Mouse (Mus musculus) c-Kit-positive CD71-negative TER-119-negative erythroid progenitor cells, embryonic 14.5 days (primary cell): ENCODE data around the gene Ciita.

Experiments
- DNase-seq: peaks from one replicate; pipeline ENCODE4 v3.0.0-alpha.2; 2013; ENCODE audit warnings: low read depth

Ciita gene

GRCm38 (mm10) chr16:10553858-10554257 lies 74.0 kb downstream of the Ciita start:
- DNase-seq: no peak

GRCm38 (mm10) chr16:10559991-10560390 lies 80.1 kb downstream of the Ciita start:
- DNase-seq: no peak

- peak; percentile 57 for DNase-seq
Measured at GRCm38 (mm10) chr16:10565278-10565885, 85.5 kb downstream of the Ciita start.

DNA sequence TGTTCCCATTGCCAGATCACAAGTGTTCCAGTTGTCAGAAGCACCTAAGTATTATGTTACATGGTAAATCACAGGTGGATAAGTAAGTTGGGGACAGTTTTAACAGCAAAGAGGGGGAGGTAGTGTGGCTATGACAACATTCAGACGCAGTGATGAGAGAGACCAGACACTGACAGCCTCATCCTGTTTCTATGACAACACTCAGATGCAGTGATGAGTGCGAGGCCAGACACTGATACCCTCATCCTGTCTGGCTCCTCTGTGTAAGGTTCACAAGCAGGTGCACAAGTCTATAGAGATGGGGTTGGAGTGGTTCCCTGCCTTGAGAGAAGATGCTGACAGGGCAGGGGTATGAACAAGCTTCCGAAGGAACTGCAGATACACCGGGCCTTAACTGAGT lies 87.3 kb downstream of the Ciita start:
- DNase-seq: no peak

GRCm38 (mm10) chr16:10569809-10570395 lies 90.0 kb downstream of the Ciita start:
- DNase-seq: no peak

DNA sequence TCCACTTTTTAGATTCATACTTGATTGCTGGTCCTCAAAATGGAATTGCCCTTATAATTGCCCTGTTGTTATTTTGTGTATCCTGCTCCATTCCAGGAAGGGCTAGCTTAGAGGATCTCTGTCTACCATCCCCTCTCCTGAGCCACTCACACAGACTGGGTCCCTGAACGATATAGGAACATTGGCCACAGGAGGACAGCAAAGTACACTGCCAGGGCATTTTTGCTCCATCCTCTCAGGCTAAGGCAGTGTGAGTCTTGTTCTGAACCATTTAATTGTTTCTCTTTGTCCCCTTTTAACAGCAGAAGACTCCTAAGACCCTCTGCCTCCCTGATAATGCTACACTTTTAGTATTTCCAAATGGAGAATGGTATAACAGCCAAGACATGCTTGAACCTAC lies 90.8 kb downstream of the Ciita start:
- DNase-seq: no peak

DNA sequence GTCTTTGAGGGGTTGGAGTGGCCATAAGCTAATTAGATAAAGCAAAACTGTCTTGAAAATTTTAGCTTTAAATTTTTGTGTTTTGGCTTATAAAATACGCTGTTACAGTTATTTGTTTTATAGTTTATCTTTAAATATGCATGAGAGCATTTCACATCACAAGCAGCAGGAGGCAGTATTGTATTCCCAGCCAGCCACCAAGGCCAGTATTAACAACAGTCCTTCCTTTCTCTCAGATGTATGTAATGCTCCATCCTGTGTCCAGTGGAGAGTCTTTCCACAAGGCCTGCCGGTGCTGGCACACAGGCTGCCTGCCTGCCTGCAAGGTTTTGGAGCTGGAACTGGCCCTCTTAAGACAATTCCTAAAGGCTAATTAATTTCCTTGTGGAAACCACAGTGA lies 92.0 kb downstream of the Ciita start:
- DNase-seq: no peak

GRCm38 (mm10) chr16:10574936-10575335 lies 95.1 kb downstream of the Ciita start:
- DNase-seq: no peak

DNA sequence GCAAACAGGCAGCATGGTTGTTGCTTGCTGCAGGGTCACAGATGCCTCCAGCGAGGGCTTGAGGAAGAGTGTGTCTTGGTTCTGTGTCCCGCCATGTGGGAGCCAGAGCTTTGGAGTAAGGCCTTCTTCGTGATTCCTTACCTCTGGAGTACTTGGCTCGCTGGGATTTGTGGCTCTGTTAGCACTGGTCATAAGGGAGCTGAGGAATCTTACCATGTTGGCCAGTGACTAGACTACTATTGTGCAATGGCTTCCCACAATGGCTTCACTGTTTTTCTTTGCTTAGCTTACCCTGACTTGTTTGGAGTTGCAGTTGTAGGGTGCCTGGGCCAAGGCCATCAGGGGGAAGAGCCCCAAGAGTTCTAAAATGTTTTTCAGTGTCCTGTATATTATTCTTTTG lies 96.1 kb downstream of the Ciita start:
- DNase-seq: no peak

DNA sequence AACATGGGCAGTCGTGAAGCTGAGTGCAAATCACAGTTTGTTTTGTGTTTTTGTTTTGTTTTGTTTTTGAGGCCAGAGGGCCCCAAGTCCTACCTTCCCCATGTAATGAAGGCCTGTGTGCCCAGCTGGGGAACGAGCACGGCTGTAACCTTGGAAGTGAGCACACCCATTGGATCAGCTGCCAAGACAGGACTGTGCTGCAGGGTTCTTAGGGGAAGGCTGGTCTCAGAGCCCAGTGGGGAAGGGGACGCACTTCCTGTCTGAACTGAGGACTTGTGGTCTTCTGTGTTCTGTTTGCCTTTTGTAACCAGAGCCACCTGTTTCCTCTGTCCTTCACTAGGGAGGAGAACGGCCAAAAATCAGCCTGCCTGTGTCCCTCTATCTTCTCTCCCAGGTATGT lies 97.7 kb downstream of the Ciita start:
- DNase-seq: no peak
